Mouse (Mus musculus) MN1 (cell line): Measurements from ENCODE around the gene Ccdc92b.

Experiments used
- DNase-seq: peaks from one replicate; pipeline ENCODE4 v3.0.0-alpha.2; 2016; ENCODE audit warnings: low spot score

Ccdc92b gene

DNA sequence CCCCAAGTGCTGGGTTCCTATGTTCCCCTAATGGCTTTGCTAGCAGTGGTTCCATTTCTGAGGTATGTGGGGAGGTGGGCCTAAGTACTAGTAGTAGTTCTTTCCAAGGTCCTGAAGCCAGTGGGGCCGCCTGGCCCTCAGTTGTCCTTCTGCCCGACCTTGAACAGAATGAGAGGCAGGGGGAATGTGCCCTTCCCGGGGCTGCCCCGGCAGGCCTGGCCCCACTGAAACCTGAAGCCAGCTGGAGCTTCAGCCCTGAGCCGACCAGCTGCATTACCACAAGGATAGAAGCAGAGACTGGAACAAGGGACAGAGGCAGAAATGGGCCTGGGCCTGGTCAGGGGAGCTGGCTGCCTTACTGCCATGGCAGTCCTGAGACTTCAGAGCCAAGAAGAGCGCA lies 34.0 kb downstream of the Ccdc92b start:
- DNase-seq, result peak; percentile 24

GRCm38 (mm10) chr11:74655941-74656340 lies 36.5 kb downstream of the Ccdc92b start:
- DNase-seq, result no peak

DNA sequence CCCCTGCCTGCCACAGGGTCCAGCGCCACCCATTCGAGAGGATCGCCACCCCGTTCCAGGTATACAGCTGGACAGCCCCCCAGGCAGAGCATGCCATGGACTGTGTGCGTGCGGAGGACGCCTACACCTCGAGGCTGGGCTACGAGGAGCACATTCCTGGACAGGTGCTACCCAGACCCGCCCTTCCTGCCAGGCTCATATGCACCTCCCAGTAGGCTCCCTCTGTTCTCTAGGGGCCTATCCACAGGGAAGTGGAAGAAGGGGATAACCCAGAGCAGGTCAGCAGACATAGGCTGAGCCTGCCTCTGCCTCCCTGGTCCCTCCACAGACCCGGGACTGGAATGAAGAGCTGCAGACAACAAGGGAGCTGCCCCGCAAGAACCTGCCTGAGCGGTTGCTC lies 40.9 kb downstream of the Ccdc92b start:
- no peak for DNase-seq

DNA sequence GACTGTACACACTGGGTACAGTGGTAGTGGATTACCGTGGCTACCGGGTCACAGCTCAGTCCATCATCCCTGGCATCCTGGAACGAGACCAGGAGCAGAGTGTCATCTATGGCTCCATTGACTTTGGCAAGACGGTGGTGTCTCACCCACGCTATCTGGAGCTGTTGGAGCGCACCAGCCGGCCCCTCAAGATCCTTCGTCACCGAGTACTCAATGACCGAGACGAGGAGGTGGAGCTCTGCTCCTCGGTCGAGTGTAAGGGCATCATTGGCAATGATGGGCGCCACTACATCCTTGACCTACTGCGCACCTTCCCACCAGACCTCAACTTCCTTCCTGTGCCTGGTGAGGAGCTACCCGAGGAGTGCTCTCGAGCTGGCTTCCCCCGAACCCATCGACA lies 42.2 kb downstream of the Ccdc92b start:
- no peak for DNase-seq

DNA sequence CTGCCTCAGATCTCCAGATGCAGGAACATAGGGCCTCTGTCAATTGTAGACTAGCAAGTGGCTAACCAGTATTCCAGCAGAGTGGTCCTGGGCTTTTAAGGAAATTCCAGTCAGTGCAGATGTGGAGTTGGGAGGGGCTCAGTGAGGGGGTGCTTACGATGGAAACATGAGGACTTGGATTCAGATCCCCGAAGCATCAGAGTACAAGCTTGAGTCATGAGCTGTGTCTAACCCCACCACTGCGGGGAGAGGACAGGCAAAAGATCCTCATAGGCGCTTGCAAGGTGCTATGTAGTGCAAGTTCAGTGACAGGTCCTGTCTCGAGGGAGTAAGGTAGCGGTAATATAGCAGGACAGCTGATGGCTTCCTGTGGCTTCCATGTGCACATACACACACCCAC lies 42.8 kb downstream of the Ccdc92b start:
- no peak for DNase-seq

DNA sequence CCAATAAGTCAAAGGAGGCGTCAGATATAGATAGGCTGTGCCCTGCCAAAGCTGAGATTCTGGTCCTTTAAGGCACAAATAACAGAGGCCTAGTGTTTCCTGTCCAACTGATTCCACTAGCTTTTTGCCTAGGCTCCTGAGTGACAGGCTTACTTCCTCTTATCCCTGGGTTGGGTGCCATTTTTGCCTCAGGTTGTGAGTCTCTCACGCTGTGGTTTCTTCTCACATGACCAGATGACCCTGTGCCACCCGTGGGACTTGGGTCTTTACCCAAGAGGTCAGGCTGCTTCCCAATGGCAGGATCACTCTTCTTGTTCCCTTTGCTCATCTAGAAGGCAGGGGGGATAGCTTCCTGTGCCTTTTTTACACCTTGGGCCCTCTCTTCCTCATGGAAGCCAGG lies 44.9 kb downstream of the Ccdc92b start:
- DNase-seq, result no peak

DNA sequence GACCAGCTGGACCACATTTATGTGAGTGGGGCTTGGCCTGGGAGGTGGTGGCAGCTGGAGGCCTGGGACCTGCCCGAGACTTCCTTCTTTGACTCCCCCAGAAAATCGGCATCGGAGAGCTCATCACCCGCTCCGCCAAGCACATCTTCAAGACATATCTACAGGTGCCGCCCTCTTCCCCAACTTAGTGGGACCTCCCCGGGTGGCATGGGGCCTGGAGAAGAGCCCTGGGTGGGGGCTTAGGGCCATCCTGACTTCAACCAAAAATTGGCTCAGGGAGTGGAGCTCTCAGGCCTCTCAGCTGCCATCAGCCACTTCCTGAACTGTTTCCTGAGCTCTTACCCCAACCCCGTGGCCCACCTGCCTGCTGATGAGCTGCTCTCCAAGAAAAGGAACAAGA lies 45.5 kb downstream of the Ccdc92b start:
- no peak for DNase-seq

DNA sequence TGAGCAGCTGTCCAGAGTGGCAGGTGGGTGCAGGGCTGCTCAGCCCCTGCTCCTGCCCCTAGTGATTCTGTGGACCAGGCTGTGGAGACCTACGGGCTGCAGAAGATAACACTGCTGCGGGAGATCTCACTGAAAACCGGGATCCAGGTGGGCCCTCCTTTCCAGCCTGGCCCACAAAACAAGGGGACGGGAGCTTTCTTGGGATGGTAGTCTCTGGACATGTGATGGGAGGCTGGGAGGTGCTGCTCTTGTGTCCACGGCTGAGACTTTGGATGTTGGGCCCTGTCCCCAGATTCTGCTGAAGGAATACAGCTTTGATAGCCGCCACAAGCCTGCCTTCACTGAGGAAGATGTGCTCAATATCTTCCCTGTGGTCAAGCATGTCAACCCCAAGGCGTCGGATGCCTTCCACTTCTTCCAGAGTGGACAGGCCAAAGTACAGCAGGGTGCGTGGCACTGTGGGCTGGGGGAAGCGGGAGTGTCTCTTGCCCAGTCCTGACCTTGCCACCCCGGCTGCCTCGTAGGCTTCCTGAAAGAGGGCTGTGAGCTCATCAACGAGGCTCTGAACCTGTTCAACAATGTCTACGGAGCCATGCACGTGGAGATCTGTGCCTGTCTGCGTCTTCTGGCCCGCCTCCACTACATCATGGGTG lies 46.4 kb downstream of the Ccdc92b start:
- no peak for DNase-seq

- DNase-seq, result no peak
Measured at GRCm38 (mm10) chr11:74666284-74666652, 46.9 kb downstream of the Ccdc92b start.

DNA sequence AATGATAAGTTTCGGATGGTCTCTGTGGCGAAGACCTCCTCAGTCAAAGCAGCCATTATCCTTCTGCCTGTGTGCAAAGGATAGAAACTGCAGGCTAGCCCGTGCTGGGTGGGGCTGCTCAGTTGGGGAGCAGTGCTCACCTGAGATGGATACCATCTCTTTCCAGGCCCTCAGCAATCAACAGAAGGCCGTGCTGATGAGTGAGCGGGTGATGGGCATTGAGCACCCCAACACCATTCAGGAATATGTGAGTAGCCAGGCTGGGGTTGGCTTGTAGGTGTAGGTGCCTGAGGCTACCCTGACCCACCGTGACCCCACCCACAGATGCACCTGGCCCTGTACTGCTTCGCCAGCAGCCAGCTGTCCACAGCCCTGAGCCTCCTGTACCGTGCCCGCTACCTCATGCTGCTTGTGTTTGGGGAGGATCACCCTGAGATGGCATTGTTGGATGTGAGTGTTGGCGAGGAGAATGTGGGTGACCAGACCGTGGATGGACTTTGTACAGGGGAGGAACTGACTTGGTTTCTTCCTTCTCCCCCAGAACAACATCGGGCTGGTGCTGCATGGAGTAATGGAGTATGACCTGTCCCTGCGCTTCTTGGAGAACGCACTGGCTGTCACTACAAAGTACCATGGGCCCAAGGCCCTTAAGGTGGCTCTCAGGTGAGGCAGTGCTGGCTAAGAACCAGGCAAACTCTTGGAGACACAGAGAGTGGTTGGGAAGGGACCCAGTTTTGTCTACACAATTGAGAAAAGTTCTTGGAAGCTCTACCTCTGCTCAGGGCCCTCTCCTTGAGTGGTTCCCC lies 47.6 kb downstream of the Ccdc92b start:
- DNase-seq, result no peak

- DNase-seq, result no peak
Measured at GRCm38 (mm10) chr11:74667582-74668010, 48.2 kb downstream of the Ccdc92b start.

DNA sequence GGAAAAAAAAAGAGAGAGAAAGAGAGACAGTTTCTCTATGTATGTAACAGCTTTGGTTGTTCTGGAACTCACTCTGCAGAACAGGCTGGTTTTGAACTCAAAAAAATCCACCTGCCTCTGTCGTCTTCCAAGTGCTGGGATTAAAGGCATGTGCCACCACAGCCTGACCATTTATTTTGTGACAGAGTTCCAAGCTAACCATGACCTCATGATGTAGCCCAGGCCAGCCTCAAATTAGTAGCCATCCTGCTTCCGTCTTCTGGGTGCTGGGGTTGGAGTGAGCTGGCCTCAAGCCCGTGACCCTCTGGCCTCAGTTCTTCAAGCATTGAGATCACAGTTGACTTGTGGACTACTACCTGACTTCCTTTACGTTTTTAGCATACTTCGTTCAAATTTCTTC lies 49.1 kb downstream of the Ccdc92b start:
- DNase-seq, result no peak

DNA sequence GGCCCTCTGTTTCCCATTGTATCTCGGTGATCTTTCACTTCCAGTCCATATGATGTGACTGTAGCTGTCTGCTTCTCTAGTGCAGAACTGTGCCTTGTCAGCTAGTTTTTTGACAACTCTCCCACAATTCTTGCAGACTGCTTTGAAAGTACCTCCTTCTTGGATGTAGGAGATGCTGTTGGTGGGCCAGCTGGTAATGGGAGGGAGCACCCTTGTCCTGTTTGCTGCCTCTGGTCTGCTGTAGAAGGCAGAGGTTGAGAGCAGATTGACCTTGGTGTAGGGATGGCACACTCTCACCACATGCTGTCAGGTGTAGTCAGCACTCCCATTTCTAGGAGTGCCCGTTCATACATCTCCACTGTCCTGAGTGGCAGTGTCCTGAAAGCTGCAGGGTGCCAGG lies 49.6 kb downstream of the Ccdc92b start:
- DNase-seq, result no peak

DNA sequence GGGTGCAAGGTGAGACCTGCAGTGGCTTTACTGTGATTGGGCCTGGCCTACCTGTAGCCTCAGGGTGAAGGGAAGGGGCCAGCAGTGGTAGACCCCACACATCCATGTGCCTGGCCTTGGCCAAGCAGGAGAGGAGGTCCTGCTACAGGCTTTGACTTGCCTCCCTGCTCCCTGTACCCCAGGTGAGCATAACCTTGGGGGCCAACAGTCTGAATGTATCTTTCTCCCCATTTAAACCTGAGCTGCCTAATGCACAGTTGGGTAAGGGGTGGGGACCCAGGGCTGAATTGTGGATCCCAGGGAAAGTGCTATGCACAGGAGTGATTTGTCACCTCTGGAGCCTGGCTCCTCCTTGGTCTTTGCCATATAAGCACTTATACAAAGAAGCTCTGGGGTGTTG lies 50.7 kb downstream of the Ccdc92b start:
- no peak for DNase-seq

DNA sequence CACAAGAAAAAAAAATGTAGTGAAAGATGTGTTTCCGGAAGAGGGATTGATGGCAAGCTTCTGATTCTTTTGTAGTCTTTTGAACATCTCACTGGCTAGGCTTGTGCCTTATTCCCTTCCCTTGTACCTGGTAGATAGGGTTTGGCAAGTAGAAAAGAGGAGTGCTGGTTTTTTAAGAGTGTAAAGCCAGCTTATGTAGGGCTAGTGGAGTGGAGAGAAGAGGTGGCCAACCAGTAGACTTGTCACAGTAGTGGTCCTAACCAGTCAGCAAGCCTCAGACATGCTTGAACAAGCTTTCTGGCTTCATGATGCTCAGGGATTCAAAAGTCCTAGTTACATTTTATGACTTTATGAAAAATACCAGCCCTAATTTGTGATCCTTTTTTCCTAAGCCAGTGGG lies 51.6 kb downstream of the Ccdc92b start:
- DNase-seq, result no peak

- no peak for DNase-seq
Measured at GRCm38 (mm10) chr11:74671839-74672238, 52.4 kb downstream of the Ccdc92b start.

DNA sequence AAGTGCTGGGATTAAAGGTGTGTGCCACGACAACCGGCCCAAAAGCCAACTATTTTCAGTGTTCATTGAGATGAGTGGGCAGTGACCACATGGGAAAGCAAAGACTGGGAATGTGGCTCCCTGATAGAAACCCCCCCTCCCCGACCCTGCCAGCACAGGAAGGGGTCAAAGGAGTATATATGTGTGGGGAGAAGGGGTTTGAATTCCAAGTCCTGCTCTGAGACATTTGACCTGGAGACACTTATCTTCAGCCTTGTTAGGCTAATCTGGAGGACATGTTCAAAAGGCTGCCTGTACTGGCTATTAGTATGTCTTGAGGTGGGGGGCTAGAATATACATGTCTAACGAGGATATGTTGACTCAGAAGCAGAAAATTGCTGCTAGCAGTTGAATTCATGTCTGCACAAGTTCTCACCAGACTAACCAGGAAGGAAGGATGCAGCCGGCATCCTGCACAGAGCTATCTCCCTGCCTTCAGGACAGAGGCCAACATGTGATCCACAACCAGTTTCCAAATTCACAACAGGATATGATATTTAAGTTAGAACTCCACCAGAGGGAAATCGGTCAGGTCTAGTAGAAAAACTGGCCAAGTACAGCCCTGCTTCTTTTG lies 53.6 kb downstream of the Ccdc92b start:
- no peak for DNase-seq

GRCm38 (mm10) chr11:74673561-74673960 lies 54.2 kb downstream of the Ccdc92b start:
- DNase-seq, result no peak

GRCm38 (mm10) chr11:74674713-74675112 lies 55.3 kb downstream of the Ccdc92b start:
- no peak for DNase-seq

DNA sequence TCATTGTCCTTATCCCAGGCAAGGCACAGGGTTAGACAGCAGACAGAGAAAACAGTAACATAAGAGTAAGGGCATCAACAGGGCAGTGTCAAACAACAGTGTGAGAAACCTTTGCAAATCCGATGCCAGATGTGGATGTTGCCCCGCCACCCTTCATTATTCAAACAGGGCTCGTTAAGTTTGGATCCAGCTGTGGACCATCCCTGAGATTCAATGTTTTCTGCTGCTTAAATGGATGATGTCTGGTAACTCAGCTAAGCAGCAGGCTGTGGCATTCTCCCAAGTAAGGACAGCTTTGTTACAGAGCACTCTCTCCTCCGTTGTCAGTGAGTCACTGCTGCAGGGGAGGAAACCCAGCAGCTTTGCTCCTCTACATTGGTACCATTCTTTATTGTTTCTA lies 55.8 kb downstream of the Ccdc92b start:
- no peak for DNase-seq
